Mouse (Mus musculus): ENCODE measurements around the gene Olfr910. TPM values are rescaled to one million over a fixed set of nuclear protein-coding genes. Genes with fewer than 3 reads are reported as not detected.

The Olfr910 gene
- polyA plus RNA-seq (2015; fragmentation: Nextera tagmentation; extraction: Ambion mirVana), result not detected in 2 replicates

- H3K9me3 ChIP-seq (ENCODE audit: control insufficient read depth, low read length), result no peaks in the 10 kb centered on the region
- WGBS, result 93% methylated on average over 2 of the region's 2 CpGs
- no peak within 1 kb of the TSS for H3K4me3 ChIP-seq (ENCODE audit: low read length)
- no peak for ATAC-seq
- H3K4me2 ChIP-seq (ENCODE audit: low read depth, low read length), result no peak within 1 kb of the TSS
- no peaks in the 10 kb centered on the region for H3K27me3 ChIP-seq (replicated peaks; ENCODE audit: control insufficient read depth, insufficient read depth, low read length)
- no peaks in the 10 kb centered on the region for H3K4me1 ChIP-seq (ENCODE audit: control insufficient read depth, insufficient read depth, low read length)
- no peak within 1 kb of the TSS for H3K9ac ChIP-seq (ENCODE audit: low read depth, low read length)
- H3K36me3 ChIP-seq (ENCODE audit: control insufficient read depth, insufficient read depth, low read length), result no peaks in the 10 kb centered on the region
- no peak within 1 kb of the TSS for H3K27ac ChIP-seq (ENCODE audit: low read length)
These were observed at the start of gene Olfr910 for GRCm38 (mm10) chr9:38537549-38537948. Gene Olfr910, plus strand, starts transcription at chr9:38537849.

GRCm38 (mm10) chr9:38495501-38495900 lies 42.1 kb upstream of the Olfr910 start, which contains the start of gene Olfr907:
Gene Olfr907, plus strand, starts transcription at chr9:38495801.
- H3K36me3 ChIP-seq (ENCODE audit: control insufficient read depth, insufficient read depth, low read length), result no peaks in the 10 kb centered on the region
- no peak for ATAC-seq

GRCm38 (mm10) chr9:38512353-38512752 lies 25.3 kb upstream of the Olfr910 start:
- Histone ChIP-seq H3K27me3 (replicated peaks; ENCODE audit: control insufficient read depth, insufficient read depth, low read length) (no peaks in the 10 kb centered on the region), H3K4me2 (ENCODE audit: low read depth, low read length) (no peak overlapping the region), H3K36me3 (ENCODE audit: control insufficient read depth, insufficient read depth, low read length) (no peaks in the 10 kb centered on the region), H3K9ac (ENCODE audit: low read depth, low read length) (no peak overlapping the region), H3K27ac (ENCODE audit: low read length) (no peak overlapping the region), H3K4me3 (ENCODE audit: low read length) (no peak overlapping the region), H3K4me1 (ENCODE audit: control insufficient read depth, insufficient read depth, low read length) (no peaks in the 10 kb centered on the region), H3K9me3 (ENCODE audit: control insufficient read depth, low read length) (no peaks in the 10 kb centered on the region)
- 83% methylated on average over 2 of the region's 2 CpGs for WGBS
- no peak for ATAC-seq

More at GRCm38 (mm10) chr9:38495501-38495900, 42.1 kb upstream of the Olfr910 start, which contains the start of gene Olfr907:
- H3K9me3 ChIP-seq (ENCODE audit: control insufficient read depth, low read length), result no peaks in the 10 kb centered on the region
- no peaks in the 10 kb centered on the region for H3K4me1 ChIP-seq (ENCODE audit: control insufficient read depth, insufficient read depth, low read length)
- H3K27me3 ChIP-seq (replicated peaks; ENCODE audit: control insufficient read depth, insufficient read depth, low read length), result no peaks in the 10 kb centered on the region
- H3K4me2 ChIP-seq (ENCODE audit: low read depth, low read length), result no peak within 1 kb of the TSS
- H3K27ac ChIP-seq (ENCODE audit: low read length), result no peak within 1 kb of the TSS
- no peak within 1 kb of the TSS for H3K4me3 ChIP-seq (ENCODE audit: low read length)
- H3K9ac ChIP-seq (ENCODE audit: low read depth, low read length), result no peak within 1 kb of the TSS
- 80% methylated on average over 2 of the region's 2 CpGs for WGBS

- H3K4me2 ChIP-seq (ENCODE audit: low read depth, low read length), result no peak within 1 kb of the TSS
- WGBS, result 72% methylated on average over 1 of the region's 1 CpGs
- ATAC-seq, result no peak
- H3K27ac ChIP-seq (ENCODE audit: low read length), result no peak within 1 kb of the TSS
- no peak within 1 kb of the TSS for H3K9ac ChIP-seq (ENCODE audit: low read depth, low read length)
- H3K4me1 ChIP-seq (ENCODE audit: control insufficient read depth, insufficient read depth, low read length), result no peaks in the 10 kb centered on the region
- H3K9me3 ChIP-seq (ENCODE audit: control insufficient read depth, low read length), result no peaks in the 10 kb centered on the region
- H3K27me3 ChIP-seq (replicated peaks; ENCODE audit: control insufficient read depth, insufficient read depth, low read length), result no peaks in the 10 kb centered on the region
- H3K4me3 ChIP-seq (ENCODE audit: low read length), result no peak within 1 kb of the TSS
- H3K36me3 ChIP-seq (ENCODE audit: control insufficient read depth, insufficient read depth, low read length), result no peaks in the 10 kb centered on the region
These were observed 16.4 kb upstream of the Olfr910 start, which contains the start of gene Olfr911-ps1 for GRCm38 (mm10) chr9:38521280-38521679. Gene Olfr911-ps1, plus strand, starts transcription at chr9:38521580.

- H3K4me2 ChIP-seq (ENCODE audit: low read depth, low read length), result no peak within 1 kb of the TSS
- no peak for ATAC-seq
- WGBS, result 58% methylated on average over 1 of the region's 1 CpGs
- no peaks in the 10 kb centered on the region for H3K36me3 ChIP-seq (ENCODE audit: control insufficient read depth, insufficient read depth, low read length)
- no peaks in the 10 kb centered on the region for H3K9me3 ChIP-seq (ENCODE audit: control insufficient read depth, low read length)
- H3K4me3 ChIP-seq (ENCODE audit: low read length), result no peak within 1 kb of the TSS
- H3K27ac ChIP-seq (ENCODE audit: low read length), result no peak within 1 kb of the TSS
- H3K4me1 ChIP-seq (ENCODE audit: control insufficient read depth, insufficient read depth, low read length), result no peaks in the 10 kb centered on the region
- no peak within 1 kb of the TSS for H3K9ac ChIP-seq (ENCODE audit: low read depth, low read length)
- H3K27me3 ChIP-seq (replicated peaks; ENCODE audit: control insufficient read depth, insufficient read depth, low read length), result no peaks in the 10 kb centered on the region
These were observed 42.2 kb downstream of the Olfr910 start, which contains the start of gene Olfr912 for GRCm38 (mm10) chr9:38579878-38580277. Gene Olfr912, plus strand, starts transcription at chr9:38580178.

Other genes with a start within 250 kb of the Olfr910 start
- not detected in 2 replicates for gene Olfr896-ps1, start 246.7 kb upstream of the Olfr910 start, polyA plus RNA-seq (2015; fragmentation: Nextera tagmentation; extraction: Ambion mirVana)
- not detected in 2 replicates for gene Olfr25, start 208.8 kb upstream of the Olfr910 start, polyA plus RNA-seq (2015; fragmentation: Nextera tagmentation; extraction: Ambion mirVana)
- gene Olfr898, start 189.4 kb upstream of the Olfr910 start, polyA plus RNA-seq (2015; fragmentation: Nextera tagmentation; extraction: Ambion mirVana), result not detected in 2 replicates
- gene Olfr250, start 171.0 kb upstream of the Olfr910 start, polyA plus RNA-seq (2015; fragmentation: Nextera tagmentation; extraction: Ambion mirVana), result not detected in 2 replicates
- gene Olfr251, start 160.8 kb upstream of the Olfr910 start, polyA plus RNA-seq (2015; fragmentation: Nextera tagmentation; extraction: Ambion mirVana), result not detected in 2 replicates
- not detected in 2 replicates for gene Olfr147, start 136.2 kb upstream of the Olfr910 start, polyA plus RNA-seq (2015; fragmentation: Nextera tagmentation; extraction: Ambion mirVana)
- not detected in 2 replicates for gene Olfr901, start 108.4 kb upstream of the Olfr910 start, polyA plus RNA-seq (2015; fragmentation: Nextera tagmentation; extraction: Ambion mirVana)
- not detected in 2 replicates for gene Olfr902, start 90.2 kb upstream of the Olfr910 start, polyA plus RNA-seq (2015; fragmentation: Nextera tagmentation; extraction: Ambion mirVana)
- gene Olfr904, start 74.7 kb upstream of the Olfr910 start, polyA plus RNA-seq (2015; fragmentation: Nextera tagmentation; extraction: Ambion mirVana), result not detected in 2 replicates
- not detected in 2 replicates for gene Olfr905, start 66.7 kb upstream of the Olfr910 start, polyA plus RNA-seq (2015; fragmentation: Nextera tagmentation; extraction: Ambion mirVana)
- not detected in 2 replicates for gene Olfr906, start 50.8 kb upstream of the Olfr910 start, polyA plus RNA-seq (2015; fragmentation: Nextera tagmentation; extraction: Ambion mirVana)
- gene Olfr907, start 42.0 kb upstream of the Olfr910 start, polyA plus RNA-seq (2015; fragmentation: Nextera tagmentation; extraction: Ambion mirVana), result not detected in 2 replicates
- not detected in 2 replicates for gene Olfr911-ps1, start 16.3 kb upstream of the Olfr910 start, polyA plus RNA-seq (2015; fragmentation: Nextera tagmentation; extraction: Ambion mirVana)
- gene Olfr912, start 42.3 kb downstream of the Olfr910 start, polyA plus RNA-seq (2015; fragmentation: Nextera tagmentation; extraction: Ambion mirVana), result not detected in 2 replicates
- not detected in 2 replicates for gene Olfr913, start 54.9 kb downstream of the Olfr910 start, polyA plus RNA-seq (2015; fragmentation: Nextera tagmentation; extraction: Ambion mirVana)
- not detected in 2 replicates for gene Olfr914, start 67.3 kb downstream of the Olfr910 start, polyA plus RNA-seq (2015; fragmentation: Nextera tagmentation; extraction: Ambion mirVana)
- gene Olfr916, start 122.0 kb downstream of the Olfr910 start, polyA plus RNA-seq (2015; fragmentation: Nextera tagmentation; extraction: Ambion mirVana), result not detected in 2 replicates
- not detected in 2 replicates for gene Olfr917, start 128.0 kb downstream of the Olfr910 start, polyA plus RNA-seq (2015; fragmentation: Nextera tagmentation; extraction: Ambion mirVana)
- gene Olfr918, start 136.8 kb downstream of the Olfr910 start, polyA plus RNA-seq (2015; fragmentation: Nextera tagmentation; extraction: Ambion mirVana), result not detected in 2 replicates
- gene Olfr919, start 165.8 kb downstream of the Olfr910 start, polyA plus RNA-seq (2015; fragmentation: Nextera tagmentation; extraction: Ambion mirVana), result not detected in 2 replicates
- 15.4 and 16.3 TPM in 2 replicates for gene Vwa5a, start 180.4 kb downstream of the Olfr910 start, polyA plus RNA-seq (2015; fragmentation: Nextera tagmentation; extraction: Ambion mirVana)
- gene Olfr920, start 214.4 kb downstream of the Olfr910 start, polyA plus RNA-seq (2015; fragmentation: Nextera tagmentation; extraction: Ambion mirVana), result 0.04 TPM in 1 of 2 replicates, not detected in the other
- not detected in 2 replicates for gene Olfr921, start 235.2 kb downstream of the Olfr910 start, polyA plus RNA-seq (2015; fragmentation: Nextera tagmentation; extraction: Ambion mirVana)